Mouse (Mus musculus): ENCODE results near the gene Mybphl.

Mybphl gene

GRCm38 (mm10) chr3:108364270-108364995 is at the start of gene Mybphl:
TSS of gene Mybphl (plus strand) at chr3:108364911.
- DNase-seq (ENCODE audit: low spot score), result no peak

GRCm38 (mm10) chr3:108318517-108318916 is 46.2 kb upstream of the Mybphl start:
- no peak for DNase-seq (ENCODE audit: low spot score)

GRCm38 (mm10) chr3:108321671-108322070 is 43.0 kb upstream of the Mybphl start:
- DNase-seq (ENCODE audit: low spot score), result no peak

GRCm38 (mm10) chr3:108322136-108322535 is 42.6 kb upstream of the Mybphl start:
- DNase-seq (ENCODE audit: low spot score), result no peak

GRCm38 (mm10) chr3:108322962-108323361 is 41.7 kb upstream of the Mybphl start:
- DNase-seq (ENCODE audit: low spot score), result no peak

GRCm38 (mm10) chr3:108324837-108325236 is 39.9 kb upstream of the Mybphl start:
- no peak for DNase-seq (ENCODE audit: low spot score)

GRCm38 (mm10) chr3:108325521-108325920 is 39.2 kb upstream of the Mybphl start:
- no peak for DNase-seq (ENCODE audit: low spot score)

- no peak for DNase-seq (ENCODE audit: low spot score)
These were observed 37.4 kb upstream of the Mybphl start for GRCm38 (mm10) chr3:108327275-108327674.

- DNase-seq (ENCODE audit: low spot score), result no peak
These were observed 36.8 kb upstream of the Mybphl start for GRCm38 (mm10) chr3:108327916-108328315.

- peak; percentile 41 for DNase-seq (ENCODE audit: low spot score)
These were observed 36.3 kb upstream of the Mybphl start for GRCm38 (mm10) chr3:108328441-108328841.

GRCm38 (mm10) chr3:108330812-108331211 is 33.9 kb upstream of the Mybphl start:
- DNase-seq (ENCODE audit: low spot score), result no peak

GRCm38 (mm10) chr3:108336878-108337277 is 27.8 kb upstream of the Mybphl start:
- no peak for DNase-seq (ENCODE audit: low spot score)

- no peak for DNase-seq (ENCODE audit: low spot score)
These were observed 23.7 kb upstream of the Mybphl start for GRCm38 (mm10) chr3:108341040-108341439.

- DNase-seq (ENCODE audit: low spot score), result no peak
These were observed 22.5 kb upstream of the Mybphl start for GRCm38 (mm10) chr3:108342185-108342584.

GRCm38 (mm10) chr3:108345855-108346254 is 18.9 kb upstream of the Mybphl start:
- DNase-seq (ENCODE audit: low spot score), result no peak

GRCm38 (mm10) chr3:108348376-108348775 is 16.3 kb upstream of the Mybphl start:
- DNase-seq (ENCODE audit: low spot score), result no peak

- no peak for DNase-seq (ENCODE audit: low spot score)
These were observed 9.5 kb upstream of the Mybphl start for GRCm38 (mm10) chr3:108355245-108355644.

GRCm38 (mm10) chr3:108357051-108357450 is 7.7 kb upstream of the Mybphl start:
- no peak for DNase-seq (ENCODE audit: low spot score)

- DNase-seq (ENCODE audit: low spot score), result no peak
These were observed 6.3 kb upstream of the Mybphl start for GRCm38 (mm10) chr3:108358445-108358844.

- DNase-seq (ENCODE audit: low spot score), result no peak
These were observed 3.8 kb upstream of the Mybphl start for GRCm38 (mm10) chr3:108360894-108361293.

GRCm38 (mm10) chr3:108363626-108364025 is 1.1 kb upstream of the Mybphl start:
- DNase-seq (ENCODE audit: low spot score), result no peak

- DNase-seq (ENCODE audit: low spot score), result no peak
These were observed 2.5 kb downstream of the Mybphl start for GRCm38 (mm10) chr3:108367173-108367572.

GRCm38 (mm10) chr3:108367828-108368227 is 3.1 kb downstream of the Mybphl start:
- DNase-seq (ENCODE audit: low spot score), result no peak

- DNase-seq (ENCODE audit: low spot score), result no peak
These were observed 4.0 kb downstream of the Mybphl start for GRCm38 (mm10) chr3:108368721-108369120.

Measured in ovary, postnatal 10 days (tissue).